Mouse (Mus musculus) lung, postnatal 0 days (tissue): ENCODE results near the gene Sh2d3c.

Experiments used
- CTCF ChIP-seq: IDR thresholded peaks from 2 replicates; pipeline ENCODE4 v1.5.1; 2016; ENCODE audit warnings: antibody characterized with exemption, mild to moderate bottlenecking
- EP300 ChIP-seq: IDR thresholded peaks from 2 replicates; pipeline ENCODE4 v1.6.1; 2016; ENCODE audit warnings: antibody characterized with exemption, mild to moderate bottlenecking, control low read depth

DNA sequence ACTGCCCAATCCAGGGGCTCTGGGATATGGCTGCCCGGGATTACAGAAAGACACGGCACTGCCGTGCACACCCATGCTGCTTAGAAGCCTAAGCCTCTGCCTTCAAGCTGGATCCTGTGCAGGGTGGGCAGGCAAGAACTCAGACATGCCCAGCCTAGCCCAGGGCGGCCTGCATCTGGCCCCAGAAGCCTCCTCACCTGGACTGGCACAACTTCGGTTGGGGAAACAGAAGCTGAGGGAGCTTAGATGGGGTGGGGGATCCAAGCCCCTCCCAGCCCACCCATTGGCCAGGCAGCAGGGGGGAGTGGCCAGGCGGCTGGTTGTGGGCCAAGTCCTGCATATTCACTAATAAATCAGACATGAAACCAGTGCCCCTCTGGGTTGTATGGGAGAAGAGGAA is 39.1 kb upstream of the Sh2d3c start:
- TF ChIP-seq CTCF (no peak), EP300 (no peak)
